Mouse (Mus musculus) hindbrain, embryonic 11.5 days (tissue): ENCODE measurements at regions not wholly inside any gene's neighbourhood (a gene's known extent, or its start where the extent isn't known, plus 50 kb on each side); places are given as distances from the start of the nearest gene placed in this dataset.
"Not testable (repeated sequence)": the region's sequence is repeated elsewhere in the genome, so short reads cannot be mapped to it uniquely, and the experiment has no call there.

Source experiments
- ATAC-seq: fragments of 200-750 bp; cut with Nextera tagmentation; 2 replicates; pipeline ENCODE4 v1.8.0; 2017; ENCODE audit warnings: mild to moderate bottlenecking, moderate TSS enrichment, moderate library complexity; ENCODE audit not compliant: low FRiP score
- DNase-seq: peaks from one replicate; pipeline ENCODE4 v3.0.0-alpha.2; 2015; ENCODE audit warnings: low spot score
- H3K27ac ChIP-seq: fragments of 300-500 bp; sonication (generic); 2 replicates; pipeline ENCODE4 v1.5.1; 2014; ENCODE audit warnings: mild to moderate bottlenecking, low read depth, low read length
- H3K27me3 ChIP-seq: fragments of 300-500 bp; sonication (generic); 2 replicates; pipeline ENCODE4 v1.6.1; 2014; ENCODE audit warnings: mild to moderate bottlenecking, low read length, moderate library complexity, mixed read lengths; ENCODE audit not compliant: control insufficient read depth, insufficient read depth
- H3K36me3 ChIP-seq: fragments of 300-500 bp; sonication (generic); 2 replicates; pipeline ENCODE4 v1.6.1; 2014; ENCODE audit warnings: mild to moderate bottlenecking, low read length, moderate library complexity, mixed read lengths; ENCODE audit not compliant: control insufficient read depth, insufficient read depth
- H3K4me1 ChIP-seq: fragments of 300-500 bp; sonication (generic); replicated peaks from 2 replicates; pipeline ENCODE4 v1.6.1; 2014; ENCODE audit warnings: low read length, mixed read lengths; ENCODE audit not compliant: control insufficient read depth, insufficient read depth
- H3K4me2 ChIP-seq: fragments of 300-500 bp; sonication (generic); replicated peaks from 2 replicates; pipeline ENCODE4 v1.6.1; 2014; ENCODE audit warnings: mild to moderate bottlenecking, low read depth, low read length
- H3K4me3 ChIP-seq: fragments of 300-500 bp; sonication (generic); 2 replicates; pipeline ENCODE4 v1.5.1; 2014; ENCODE audit warnings: low read depth, low read length
- H3K9ac ChIP-seq: fragments of 300-500 bp; sonication (generic); 2 replicates; pipeline ENCODE4 v1.6.1; 2014; ENCODE audit warnings: low read depth, low read length
- H3K9me3 ChIP-seq: fragments of 300-500 bp; sonication (generic); 2 replicates; pipeline ENCODE4 v1.6.1; 2016; ENCODE audit warnings: low read length; ENCODE audit not compliant: control insufficient read depth
- WGBS: fragments of 180-500 bp; shearing (Covaris S2); extraction: QIAGEN DNeasy Blood & Tissue Kit; methylation state at CpG from one replicate; pipeline ENCODE4 v1.1.7; 2014; 5-methylcytosine and 5-hydroxymethylcytosine counted together

GRCm38 (mm10) chr9:52959668-52960067 is 280.1 kb upstream of the AI593442 start:
- no peak for DNase-seq
- WGBS, result 81% methylated on average over 6 of the region's 6 CpGs
- no peak for ATAC-seq
- Histone ChIP-seq H3K9ac (no peak overlapping the region), H3K27me3 (no peaks in the 10 kb centered on the region), H3K4me2 (no peak overlapping the region), H3K36me3 (no peaks in the 10 kb centered on the region), H3K4me3 (no peak overlapping the region), H3K4me1 (no peaks in the 10 kb centered on the region), H3K27ac (no peak overlapping the region), H3K9me3 (no peaks in the 10 kb centered on the region)

- DNase-seq, result no peak
These were observed 277.7 kb upstream of the AI593442 start for GRCm38 (mm10) chr9:52957245-52957644.

GRCm38 (mm10) chr9:52944081-52944480 is 264.5 kb upstream of the AI593442 start:
- Histone ChIP-seq H3K27ac (no peak overlapping the region), H3K4me3 (no peak overlapping the region), H3K4me1 (no peaks in the 10 kb centered on the region; the same call in 1 of the 2 replicates), H3K4me2 (no peak overlapping the region), H3K9me3 (no peaks in the 10 kb centered on the region), H3K27me3 (no peaks in the 10 kb centered on the region), H3K9ac (no peak overlapping the region), H3K36me3 (no peaks in the 10 kb centered on the region)
- no peak for DNase-seq
- no peak for ATAC-seq
- 86% methylated on average over 5 of the region's 5 CpGs for WGBS

More at GRCm38 (mm10) chr9:52957245-52957644, 277.7 kb upstream of the AI593442 start:
- no peaks in the 10 kb centered on the region for H3K4me1 ChIP-seq
- H3K4me3 ChIP-seq, result no peak overlapping the region
- no peak overlapping the region for H3K27ac ChIP-seq
- no peak overlapping the region for H3K4me2 ChIP-seq
- H3K36me3 ChIP-seq, result no peaks in the 10 kb centered on the region
- no peaks in the 10 kb centered on the region for H3K27me3 ChIP-seq
- WGBS, result 77% methylated on average over 1 of the region's 1 CpGs
- no peak overlapping the region for H3K9ac ChIP-seq
- no peaks in the 10 kb centered on the region for H3K9me3 ChIP-seq
- ATAC-seq, result no peak

- no peak for ATAC-seq
- Histone ChIP-seq H3K9ac (no peak overlapping the region), H3K27ac (no peak overlapping the region), H3K4me2 (no peak overlapping the region), H3K4me3 (no peak overlapping the region), H3K9me3 (no peaks in the 10 kb centered on the region), H3K36me3 (no peaks in the 10 kb centered on the region), H3K4me1 (no peaks in the 10 kb centered on the region; the same call in 1 of the 2 replicates), H3K27me3 (no peaks in the 10 kb centered on the region)
- WGBS, result 42% methylated on average over 3 of the region's 3 CpGs
- DNase-seq, result peak; percentile 5
These were observed 262.0 kb upstream of the AI593442 start for GRCm38 (mm10) chr9:52941637-52941983.

GRCm38 (mm10) chr9:52940964-52941636 is 261.5 kb upstream of the AI593442 start:
- WGBS, result 57% methylated on average over 11 of the region's 11 CpGs
- Histone ChIP-seq H3K27me3 (no peaks in the 10 kb centered on the region), H3K4me3 (no peak overlapping the region), H3K9me3 (no peaks in the 10 kb centered on the region), H3K9ac (no peak overlapping the region), H3K4me1 (no peaks in the 10 kb centered on the region; the same call in 1 of the 2 replicates), H3K27ac (no peak overlapping the region), H3K36me3 (no peaks in the 10 kb centered on the region), H3K4me2 (no peak overlapping the region)
- ATAC-seq, result peak; percentile 64; the same call in 1 of the 2 replicates
- peak; percentile 3 for DNase-seq

- H3K36me3 ChIP-seq, result no peaks in the 10 kb centered on the region
- DNase-seq, result peak; percentile 3
- WGBS, result 66% methylated on average over 6 of the region's 6 CpGs
- no peak overlapping the region for H3K27ac ChIP-seq
- H3K4me1 ChIP-seq, result no peaks in the 10 kb centered on the region
- ATAC-seq, result no peak
- H3K4me3 ChIP-seq, result no peak overlapping the region
- H3K4me2 ChIP-seq, result no peak overlapping the region
- H3K9ac ChIP-seq, result no peak overlapping the region
- no peaks in the 10 kb centered on the region for H3K9me3 ChIP-seq
- H3K27me3 ChIP-seq, result no peaks in the 10 kb centered on the region
These were observed 255.5 kb upstream of the AI593442 start for GRCm38 (mm10) chr9:52935082-52935481.

GRCm38 (mm10) chr9:52917516-52917915 is 237.9 kb upstream of the AI593442 start:
- DNase-seq, result no peak
- Histone ChIP-seq H3K4me1 (no peaks in the 10 kb centered on the region), H3K4me2 (no peak overlapping the region), H3K27ac (no peak overlapping the region), H3K36me3 (no peaks in the 10 kb centered on the region), H3K27me3 (no peaks in the 10 kb centered on the region), H3K4me3 (no peak overlapping the region), H3K9me3 (no peaks in the 10 kb centered on the region), H3K9ac (no peak overlapping the region)
- WGBS, result 79% methylated on average over 4 of the region's 4 CpGs
- ATAC-seq, result no peak

- not testable (repeated sequence) for ATAC-seq, H3K27ac ChIP-seq, H3K27me3 ChIP-seq, H3K4me3 ChIP-seq, H3K4me2 ChIP-seq, H3K9me3 ChIP-seq, H3K4me1 ChIP-seq, H3K36me3 ChIP-seq, H3K9ac ChIP-seq, DNase-seq
- WGBS, result no CpG with 5 or more reads among the region's 2 CpGs
These were observed 209.1 kb upstream of the AI593442 start for GRCm38 (mm10) chr9:52888653-52889052.

GRCm38 (mm10) chr9:52887997-52888396 is 208.4 kb upstream of the AI593442 start:
- not testable (repeated sequence) for ATAC-seq, H3K27ac ChIP-seq, DNase-seq, H3K27me3 ChIP-seq, H3K36me3 ChIP-seq, H3K9ac ChIP-seq, H3K9me3 ChIP-seq, H3K4me2 ChIP-seq, H3K4me3 ChIP-seq, H3K4me1 ChIP-seq
- no CpG with 5 or more reads among the region's 3 CpGs for WGBS
